Mouse (Mus musculus) cerebellum, adult 9-11 months (tissue): ENCODE data around the gene 1700029H14Rik.

Experiments
- DNase-seq: peaks from one replicate; pipeline ENCODE4 v3.0.0; 2022

The 1700029H14Rik gene

DNA sequence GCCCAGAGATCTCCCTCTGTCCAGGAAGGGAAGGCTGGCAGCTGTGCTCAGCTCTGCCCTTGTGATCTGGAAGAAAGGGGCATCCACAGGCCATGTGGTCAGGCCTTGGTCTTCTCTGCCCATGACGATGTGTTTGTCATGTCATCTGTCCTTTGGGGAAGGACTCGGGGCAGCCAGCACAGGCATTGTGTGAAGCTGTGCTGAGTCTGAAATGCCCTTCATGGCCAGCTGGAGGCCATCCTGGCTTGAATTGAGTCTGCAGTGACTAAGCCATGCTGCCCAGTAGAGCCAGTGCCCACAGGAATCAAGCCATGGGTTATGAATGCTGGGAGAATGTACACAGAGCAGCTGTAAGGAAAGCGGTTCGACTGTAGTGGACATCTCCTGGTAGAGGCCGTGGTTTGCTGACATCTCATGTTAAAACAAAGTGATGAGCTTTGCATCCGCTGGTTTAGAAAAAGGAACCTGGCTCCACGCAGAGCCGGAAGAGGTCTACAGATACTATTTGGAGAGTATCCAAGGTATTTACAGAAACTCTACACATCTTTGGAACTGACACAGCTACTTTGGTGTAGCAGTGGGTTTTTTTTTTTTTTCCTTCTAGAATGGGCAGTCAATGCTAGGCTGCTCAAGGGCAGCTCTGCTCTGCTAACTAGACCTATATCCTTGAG is 58.2 kb downstream of the 1700029H14Rik start:
- DNase-seq = no peak

DNA sequence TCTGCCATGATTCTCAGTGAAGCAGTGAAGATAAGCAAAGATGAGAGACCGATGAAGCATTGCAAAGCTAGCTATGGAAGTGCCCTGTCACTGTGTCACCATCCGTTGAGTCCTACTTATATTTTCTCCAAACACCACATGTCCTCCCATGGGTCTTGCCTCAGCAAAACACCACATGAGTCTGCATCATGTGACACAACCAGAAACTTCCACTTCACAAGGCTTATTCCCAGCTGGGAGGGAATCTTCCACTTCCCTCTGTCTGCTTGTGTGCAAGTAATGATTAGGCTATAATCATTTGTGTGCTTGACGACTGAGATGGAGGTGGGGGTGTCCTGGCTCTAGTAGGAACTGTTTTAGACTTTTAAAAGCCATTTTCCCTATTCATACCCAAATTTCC is 61.0 kb downstream of the 1700029H14Rik start:
- DNase-seq = no peak
